Mouse (Mus musculus) CD8-positive naive resting alpha-beta T cell, adult 2 months (primary cell): ENCODE results near the gene Zfp59.
A peak's percentile ranks its signal among the peaks of the same experiment; 100 is the strongest.
"Not testable (repeated sequence)": the region's sequence is repeated elsewhere in the genome, so short reads cannot be mapped to it uniquely, and the experiment has no call there.

Source experiments
- DNase-seq, 2 experiments: peaks; one replicate each; pipeline ENCODE4 v3.0.0; 2022; ENCODE audit warnings: low read depth in 2 of 2, low spot score in 2 of 2

The Zfp59 gene

GRCm38 (mm10) chr7:27860396-27861235 is 22.2 kb downstream of the Zfp59 start:
- DNase-seq, result peak; percentile 75 to 81

- DNase-seq, result not testable (repeated sequence)
Measured at GRCm38 (mm10) chr7:27862578-27862977, 24.2 kb downstream of the Zfp59 start.

GRCm38 (mm10) chr7:27881721-27882120 is 43.3 kb downstream of the Zfp59 start:
- DNase-seq, result no peak

- no peak for DNase-seq
Measured at GRCm38 (mm10) chr7:27900601-27901000, 62.2 kb downstream of the Zfp59 start.

GRCm38 (mm10) chr7:27905061-27905848 is 66.8 kb downstream of the Zfp59 start:
- no peak for DNase-seq
